Mouse (Mus musculus) right cerebral cortex, postnatal 25 days (tissue): Measurements from ENCODE around the gene Pdlim5.
"Not testable (repeated sequence)": the region's sequence is repeated elsewhere in the genome, so short reads cannot be mapped to it uniquely, and the experiment has no call there.

ENCODE experiments used
- DNase-seq: peaks from one replicate; pipeline ENCODE4 v3.0.0; 2022

Pdlim5 gene

GRCm38 (mm10) chr3:142395520-142396193 lies at the start of gene Pdlim5:
TSS of gene Pdlim5 (minus strand) at chr3:142395696.
- peak; percentile 82 for DNase-seq

DNA sequence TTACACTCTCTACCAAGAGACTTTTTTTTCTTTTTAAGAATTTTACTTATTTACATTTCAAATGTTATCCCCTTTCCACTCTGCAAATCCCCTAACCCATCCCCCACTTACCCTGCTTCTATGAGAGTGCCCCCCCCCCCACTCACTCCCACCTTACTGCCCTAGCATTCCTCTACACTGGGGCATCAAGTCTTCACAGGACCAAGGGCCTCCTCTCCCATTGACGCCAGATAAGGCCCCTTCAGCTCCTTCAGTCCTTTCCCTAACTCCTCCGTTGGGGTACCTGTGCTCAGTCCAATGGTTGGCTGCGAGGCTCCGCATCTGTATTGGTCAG lies 48.2 kb upstream of the Pdlim5 start:
- DNase-seq = no peak

GRCm38 (mm10) chr3:142443006-142443709 lies 47.7 kb upstream of the Pdlim5 start:
- DNase-seq = peak; percentile 55

DNA sequence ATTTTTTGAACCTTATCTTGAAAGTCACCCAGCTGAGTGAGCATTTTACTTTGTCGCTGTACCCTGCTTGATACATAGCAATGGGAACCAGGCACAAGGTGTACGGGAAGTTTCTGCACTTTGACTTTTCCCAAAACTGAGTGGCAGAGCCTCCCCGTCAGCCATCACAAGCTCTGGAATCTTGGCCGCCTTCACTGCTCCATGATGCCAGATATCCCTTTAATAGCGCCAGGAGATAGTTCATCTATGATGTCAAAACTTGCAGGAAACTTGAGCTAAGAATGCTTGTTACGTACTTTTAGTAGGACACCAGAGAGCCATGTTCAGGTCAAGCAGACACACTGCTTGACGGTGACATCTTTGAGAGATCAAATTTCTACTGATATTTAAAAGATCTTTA lies 46.7 kb upstream of the Pdlim5 start:
- no peak for DNase-seq

- DNase-seq = no peak
These were observed 45.6 kb upstream of the Pdlim5 start for GRCm38 (mm10) chr3:142441142-142441541.

- DNase-seq = no peak
These were observed 44.7 kb upstream of the Pdlim5 start for GRCm38 (mm10) chr3:142440191-142440590.

- no peak for DNase-seq
These were observed 44.1 kb upstream of the Pdlim5 start for GRCm38 (mm10) chr3:142439591-142440093.

- DNase-seq = not testable (repeated sequence)
These were observed 43.1 kb upstream of the Pdlim5 start for GRCm38 (mm10) chr3:142438630-142439029.

- no peak for DNase-seq
These were observed 41.3 kb upstream of the Pdlim5 start for GRCm38 (mm10) chr3:142436824-142437223.

- DNase-seq = no peak
These were observed 40.7 kb upstream of the Pdlim5 start for GRCm38 (mm10) chr3:142436212-142436611.

- no peak for DNase-seq
These were observed 39.3 kb upstream of the Pdlim5 start for GRCm38 (mm10) chr3:142434786-142435168.

GRCm38 (mm10) chr3:142434127-142434785 lies 38.8 kb upstream of the Pdlim5 start:
- no peak for DNase-seq

- no peak for DNase-seq
These were observed 36.0 kb upstream of the Pdlim5 start for GRCm38 (mm10) chr3:142431481-142431880.

DNA sequence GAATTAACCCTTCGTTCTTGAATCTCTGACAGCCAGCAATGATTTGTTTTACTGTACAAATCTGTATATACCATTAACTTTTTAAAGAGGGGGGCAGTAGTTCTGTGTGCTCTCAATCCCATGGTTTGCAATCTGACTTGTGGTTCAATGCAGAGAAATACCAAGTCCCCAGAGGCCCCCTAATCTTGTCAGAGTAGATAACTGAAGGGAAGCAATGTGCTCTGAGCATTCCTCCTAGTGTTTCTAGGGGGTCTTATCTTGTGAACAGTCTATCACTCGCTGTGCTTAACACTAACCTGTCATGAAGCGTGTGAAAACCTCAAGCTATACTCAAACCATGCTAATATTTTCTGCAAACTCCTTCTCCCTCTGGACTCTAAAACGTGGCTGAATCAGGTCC lies 34.6 kb upstream of the Pdlim5 start:
- no peak for DNase-seq

- DNase-seq = no peak
These were observed 31.3 kb upstream of the Pdlim5 start for GRCm38 (mm10) chr3:142426806-142427205.

GRCm38 (mm10) chr3:142424134-142424533 lies 28.6 kb upstream of the Pdlim5 start:
- DNase-seq = no peak

- no peak for DNase-seq
These were observed 28.0 kb upstream of the Pdlim5 start for GRCm38 (mm10) chr3:142423501-142423917.

- DNase-seq = no peak
These were observed 26.7 kb upstream of the Pdlim5 start for GRCm38 (mm10) chr3:142422229-142422628.

- DNase-seq = no peak
These were observed 26.0 kb upstream of the Pdlim5 start for GRCm38 (mm10) chr3:142421470-142421869.

- no peak for DNase-seq
These were observed 22.5 kb upstream of the Pdlim5 start for GRCm38 (mm10) chr3:142417996-142418395.

DNA sequence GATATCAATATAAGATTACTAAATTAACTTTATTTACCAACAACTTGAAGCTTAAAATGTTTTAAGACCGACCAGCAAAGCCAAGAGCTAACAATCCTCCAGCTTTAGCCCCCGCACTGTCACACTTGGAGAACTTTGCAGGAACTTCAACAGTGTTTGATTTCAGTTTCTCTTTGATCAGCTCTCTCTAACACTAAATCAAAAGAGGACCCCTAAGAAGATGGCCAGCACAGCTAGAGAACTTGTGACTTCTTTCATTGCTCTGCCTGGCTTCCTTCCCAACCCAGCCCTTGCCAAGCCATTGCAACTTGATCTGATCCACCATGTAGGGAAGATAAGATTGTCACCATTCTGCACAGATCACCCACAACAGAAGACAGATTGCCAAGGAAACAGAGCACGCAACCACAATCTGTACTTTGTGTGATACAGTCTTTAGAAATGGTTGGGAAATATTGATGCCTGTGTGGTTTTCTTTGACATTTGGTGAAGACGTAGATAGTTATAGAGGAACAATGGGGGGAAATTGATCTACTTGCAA lies 17.9 kb upstream of the Pdlim5 start:
- no peak for DNase-seq

DNA sequence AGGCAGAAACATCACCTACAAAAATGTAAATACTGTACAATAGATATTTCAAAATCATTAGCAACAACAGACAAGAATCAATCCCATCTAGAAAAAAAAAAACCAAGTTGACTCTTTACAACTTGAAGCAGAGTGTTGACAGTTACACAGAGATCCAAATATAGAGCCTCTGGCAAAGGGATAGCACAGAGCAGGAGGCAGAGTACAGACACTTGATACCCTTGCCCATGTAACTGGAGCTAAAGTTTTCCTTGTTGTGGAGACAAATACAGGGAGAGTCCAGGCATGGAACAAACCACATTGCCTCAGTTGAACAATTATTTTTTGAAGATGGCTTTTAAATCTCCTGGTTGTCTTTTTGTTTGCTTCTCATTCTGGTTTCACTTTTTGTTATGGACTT lies 15.4 kb upstream of the Pdlim5 start:
- DNase-seq = no peak

DNA sequence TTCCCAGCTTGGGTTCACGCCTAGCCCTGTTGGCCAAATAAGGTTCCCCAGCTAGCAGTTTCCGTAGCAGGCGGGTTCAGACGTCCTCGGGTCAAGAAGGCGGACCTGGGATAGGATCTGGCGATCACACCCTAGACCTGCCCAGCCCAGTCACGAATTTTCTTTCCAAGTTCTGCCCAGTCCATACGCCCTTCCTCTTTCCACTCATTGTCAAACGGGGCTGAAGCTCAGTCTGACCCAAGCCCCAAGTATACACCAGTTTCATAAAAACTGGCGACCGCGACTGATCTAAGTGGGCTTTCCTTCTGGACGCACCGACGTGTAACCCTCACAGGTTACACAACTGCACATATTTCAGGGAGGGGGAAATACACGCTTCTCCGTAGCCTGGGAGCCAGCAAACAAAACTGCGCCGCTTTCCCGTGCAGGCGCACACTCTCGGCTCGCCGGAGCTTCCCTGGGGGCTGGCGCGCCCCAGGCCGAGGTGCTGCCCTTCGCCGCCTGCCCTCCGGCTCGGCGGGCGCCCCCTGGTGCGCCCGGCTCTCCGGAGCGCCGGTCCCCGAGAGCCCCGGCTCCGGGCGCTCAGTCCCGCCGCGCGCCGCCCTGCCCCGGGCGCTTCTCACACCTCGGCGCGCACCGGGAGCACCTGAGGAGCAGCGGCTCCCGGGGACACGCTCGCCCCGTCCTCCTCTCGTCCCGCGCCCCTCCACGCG lies 544 bp downstream of the Pdlim5 start:
- peak; percentile 28 for DNase-seq
